Mouse (Mus musculus) limb, embryonic 13.5 days (tissue): ENCODE results near the gene Rnf227. TPM values are rescaled to one million over a fixed set of nuclear protein-coding genes. Genes with fewer than 3 reads are reported as not detected.

Experiments
- ATAC-seq: fragments of 200-750 bp; cut with Nextera tagmentation; 2 replicates; pipeline ENCODE4 v1.8.0; 2017; ENCODE audit warnings: low read depth, moderate number of reproducible peaks, moderate TSS enrichment; ENCODE audit not compliant: low FRiP score
- H3K27ac ChIP-seq: fragments of 300-500 bp; sonication (generic); 2 replicates; pipeline ENCODE4 v1.5.1; 2015; ENCODE audit warnings: inconsistent platforms, mild to moderate bottlenecking, moderate library complexity
- H3K27me3 ChIP-seq: fragments of 300-500 bp; sonication (generic); 2 replicates; pipeline ENCODE4 v1.6.1; 2015; ENCODE audit warnings: mild to moderate bottlenecking, inconsistent platforms
- H3K36me3 ChIP-seq: fragments of 300-500 bp; sonication (generic); 2 replicates; pipeline ENCODE4 v1.6.1; 2015; ENCODE audit warnings: inconsistent platforms, mild to moderate bottlenecking, moderate library complexity
- H3K4me1 ChIP-seq: fragments of 300-500 bp; sonication (generic); 2 replicates; pipeline ENCODE4 v1.6.1; 2015; ENCODE audit warnings: inconsistent platforms
- H3K4me2 ChIP-seq: fragments of 300-500 bp; sonication (generic); replicated peaks from 2 replicates; pipeline ENCODE4 v1.6.1; 2015; ENCODE audit warnings: inconsistent platforms, mild to moderate bottlenecking, moderate library complexity
- H3K4me3 ChIP-seq: fragments of 300-500 bp; sonication (generic); 2 replicates; pipeline ENCODE4 v1.5.1; 2015; ENCODE audit warnings: moderate library complexity, mild to moderate bottlenecking, inconsistent platforms
- H3K9ac ChIP-seq: fragments of 300-500 bp; sonication (generic); 2 replicates; pipeline ENCODE4 v1.6.1; 2015; ENCODE audit warnings: mild to moderate bottlenecking, inconsistent platforms
- H3K9me3 ChIP-seq: fragments of 300-500 bp; sonication (generic); 2 replicates; pipeline ENCODE4 v1.6.1; 2016; ENCODE audit warnings: inconsistent platforms
- WGBS: fragments of 180-500 bp; shearing (Covaris S2); methylation state at CpG from one replicate; pipeline ENCODE4 v1.1.7; 2015; 5-methylcytosine and 5-hydroxymethylcytosine counted together
- polyA plus RNA-seq: library from polyadenylated mRNA; unstranded; fragments of >200 nt; fragmentation: Nextera tagmentation; extraction: Ambion mirVana; gene quantifications from 2 replicates; pipeline ENCODE4 v1.2.1, GENCODE M21; 2015

Rnf227 gene
- polyA plus RNA-seq, 1 experiment from 2014 or later = 24.6 TPM

DNA sequence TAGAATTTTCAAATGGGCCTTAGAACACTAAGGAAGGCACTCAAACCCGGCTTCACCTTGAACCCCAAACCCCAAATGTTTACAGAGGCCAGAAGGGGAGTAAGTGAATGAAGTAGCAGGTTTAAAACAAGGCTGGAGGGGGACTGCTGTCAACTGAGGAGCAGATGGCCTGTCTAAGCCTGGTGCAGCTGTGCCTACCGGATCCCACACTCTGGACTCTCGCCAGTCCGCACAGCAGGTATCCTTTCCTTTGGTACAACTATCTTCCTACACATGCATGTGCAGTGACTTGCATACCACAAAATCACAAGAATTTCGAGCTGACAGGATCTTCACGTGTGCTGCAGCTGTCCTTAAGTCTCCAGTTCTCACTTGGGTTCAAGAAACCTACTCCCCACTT is 18.3 kb upstream of the Rnf227 start:
- peak overlapping the region; percentile 60; the same call in 1 of the 2 replicates for H3K4me3 ChIP-seq
- ATAC-seq = no peak
- peak overlapping the region; percentile 83 for H3K4me2 ChIP-seq
- H3K4me1 ChIP-seq = peaks cover 40% of the 10 kb centered on the region
- H3K27ac ChIP-seq = no peak overlapping the region
- peaks cover 37% of the 10 kb centered on the region for H3K36me3 ChIP-seq
- peak overlapping the region; percentile 84 for H3K9ac ChIP-seq
- H3K9me3 ChIP-seq = no peaks in the 10 kb centered on the region
- peaks cover 7% of the 10 kb centered on the region for H3K27me3 ChIP-seq
- 59% methylated on average over 6 of the region's 6 CpGs for WGBS

DNA sequence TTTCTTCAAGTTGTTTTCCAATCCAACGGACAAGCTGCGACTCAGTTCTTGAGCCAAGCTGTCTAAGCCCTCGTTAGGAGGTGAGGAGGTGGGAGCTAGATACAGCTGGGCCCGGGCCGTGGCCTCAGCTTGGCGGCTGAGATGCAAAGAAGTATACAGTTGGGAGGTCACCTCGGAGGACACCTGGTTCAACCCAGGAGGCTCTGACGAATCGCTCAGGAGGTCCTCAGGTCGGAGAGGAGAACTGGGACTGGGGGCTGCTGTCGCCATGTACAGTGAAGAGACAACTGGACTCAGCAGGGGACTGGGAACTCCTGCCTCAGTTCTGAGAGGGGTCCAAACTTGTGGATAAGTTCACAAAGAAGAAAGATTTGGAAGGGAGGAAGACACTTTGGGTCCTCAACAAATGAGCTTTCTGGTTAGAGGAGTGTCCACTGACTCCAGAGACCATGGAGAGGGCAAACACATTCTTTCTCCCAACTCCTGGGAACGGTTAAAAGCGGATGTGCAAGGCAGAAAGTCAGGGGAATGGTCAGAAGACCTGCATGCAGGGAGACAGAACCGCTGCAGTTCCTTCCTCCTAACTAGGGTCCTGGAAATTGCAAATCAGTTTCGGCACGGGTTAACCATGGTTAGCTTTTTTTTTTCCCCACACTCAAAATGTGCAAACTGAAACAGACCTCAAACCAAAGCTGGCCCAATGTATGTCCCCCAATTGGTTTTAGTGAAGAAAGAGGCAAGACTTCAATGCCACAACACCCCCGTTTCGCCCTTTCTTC is 17.4 kb upstream of the Rnf227 start:
- H3K9ac ChIP-seq = peak overlapping the region; percentile 84
- WGBS = 22% methylated on average over 18 of the region's 18 CpGs
- H3K27me3 ChIP-seq = peaks cover 16% of the 10 kb centered on the region
- peaks cover 44% of the 10 kb centered on the region for H3K4me1 ChIP-seq
- peak overlapping the region; percentile 87 for H3K27ac ChIP-seq
- H3K4me3 ChIP-seq = peak overlapping the region; percentile 60
- peak overlapping the region; percentile 83 for H3K4me2 ChIP-seq
- H3K9me3 ChIP-seq = no peaks in the 10 kb centered on the region
- ATAC-seq = no peak
- peaks cover 29% of the 10 kb centered on the region for H3K36me3 ChIP-seq

DNA sequence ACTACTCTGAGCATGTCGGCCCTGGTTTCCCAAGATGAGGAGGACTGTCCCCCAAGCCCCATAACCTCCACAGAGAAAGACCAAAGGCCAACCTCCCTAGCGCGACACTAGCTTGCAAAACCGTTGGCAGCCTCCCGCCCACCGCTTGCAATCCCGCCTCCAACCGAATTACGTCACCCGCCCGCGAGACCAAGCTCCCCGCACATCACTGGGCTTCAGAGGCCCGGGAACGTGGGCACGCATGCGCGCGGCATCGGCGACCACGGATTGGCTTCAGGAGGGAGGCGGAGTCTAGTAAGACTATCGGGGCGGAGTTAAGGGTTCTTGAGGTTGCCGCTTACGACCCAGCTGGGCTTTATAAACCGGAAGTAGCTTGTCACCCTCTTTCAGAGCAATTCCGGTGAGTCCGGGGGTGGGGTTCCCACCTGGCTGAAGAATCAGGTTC is 16.6 kb upstream of the Rnf227 start, which contains the start of the genes Cntrob and Trappc1:
TSS of gene Cntrob (minus strand) at position 109 of the 445 bp plus-strand sequence.
TSS of gene Trappc1 (plus strand) at position 314 of the 445 bp plus-strand sequence.
- Histone ChIP-seq H3K27ac (peak within 1 kb of the TSS; percentile 87), H3K4me1 (peaks cover 44% of the 10 kb centered on the region), H3K9me3 (no peaks in the 10 kb centered on the region), H3K36me3 (peaks cover 21% of the 10 kb centered on the region), H3K27me3 (peaks cover 24% of the 10 kb centered on the region), H3K4me3 (peak within 1 kb of the TSS; percentile 60), H3K9ac (peak within 1 kb of the TSS; percentile 84), H3K4me2 (peak within 1 kb of the TSS; percentile 83)
- under 1% methylated on average over 30 of the region's 30 CpGs for WGBS
- peak; percentile 93 for ATAC-seq

DNA sequence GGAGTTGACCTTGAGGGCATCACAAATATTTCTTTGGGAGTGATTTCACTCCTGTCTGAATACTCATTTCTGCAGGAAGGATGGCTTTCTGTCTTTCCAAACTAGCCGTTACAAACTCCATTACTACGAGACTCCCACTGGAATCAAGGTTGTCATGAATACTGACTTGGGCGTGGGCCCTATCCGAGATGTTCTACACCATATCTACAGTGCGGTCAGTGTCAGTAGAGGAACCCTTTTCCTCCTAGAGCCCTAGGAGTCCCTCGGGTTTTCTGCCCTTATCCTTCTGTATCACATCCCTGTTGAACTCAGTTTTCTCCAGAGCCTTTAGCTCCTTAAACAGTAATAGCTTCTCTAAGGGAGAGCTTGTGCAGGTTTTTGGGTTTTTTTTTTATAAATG is 15.5 kb upstream of the Rnf227 start:
- peak overlapping the region; percentile 69; the same call in 1 of the 2 replicates for H3K9ac ChIP-seq

DNA sequence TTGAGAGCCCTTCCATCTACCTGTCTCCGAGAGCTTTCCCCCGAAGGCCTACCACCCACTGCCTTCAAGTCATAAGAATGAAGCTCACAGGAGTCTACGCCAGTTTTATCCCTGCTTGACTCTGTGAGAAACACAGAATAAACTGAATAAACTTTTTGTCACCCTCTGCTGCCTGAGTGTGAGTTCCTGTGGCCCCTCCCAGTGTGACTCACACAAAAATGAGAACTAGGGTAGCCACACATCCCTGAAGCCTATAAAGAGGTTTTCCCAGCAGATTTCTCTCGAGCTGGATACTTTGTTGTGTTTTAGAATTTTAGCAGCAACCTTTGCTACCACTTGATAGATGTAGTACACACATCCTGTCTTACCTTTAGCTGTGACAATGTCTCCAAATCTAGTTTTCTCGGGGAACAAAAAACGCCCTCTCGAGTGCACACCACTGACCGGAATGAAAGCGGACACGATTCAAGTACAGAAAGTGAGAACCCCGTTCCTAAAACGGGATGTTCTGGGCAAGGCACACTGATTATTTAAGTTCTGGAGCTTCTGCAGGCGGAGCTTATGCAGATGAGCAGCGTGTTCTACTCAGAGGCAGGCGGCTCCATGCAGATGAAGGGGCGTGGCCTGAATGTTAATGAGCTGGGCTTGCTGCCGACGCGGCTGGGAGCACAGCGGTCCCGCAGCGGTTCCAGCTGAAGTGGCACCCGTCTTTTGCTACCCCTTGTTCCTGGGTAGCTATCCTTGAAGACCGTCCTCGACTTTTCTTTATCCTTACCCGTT is 14.4 kb upstream of the Rnf227 start, which contains the start of gene Kcnab3:
TSS of gene Kcnab3 (plus strand) at position 631 of the 780 bp plus-strand sequence.
- H3K27me3 ChIP-seq = peaks cover 33% of the 10 kb centered on the region
- peak within 1 kb of the TSS; percentile 83 for H3K4me2 ChIP-seq
- H3K4me3 ChIP-seq = peak within 1 kb of the TSS; percentile 58
- peak within 1 kb of the TSS; percentile 73 for H3K9ac ChIP-seq
- H3K4me1 ChIP-seq = peaks cover 44% of the 10 kb centered on the region
- WGBS = 11% methylated on average over 26 of the region's 26 CpGs
- H3K9me3 ChIP-seq = no peaks in the 10 kb centered on the region
- no peak within 1 kb of the TSS; the same call in 1 of the 2 replicates for H3K27ac ChIP-seq
- peak; percentile 62; the same call in 1 of the 2 replicates for ATAC-seq
- H3K36me3 ChIP-seq = peaks cover under 1% of the 10 kb centered on the region; the same call in 1 of the 2 replicates

More for the DNA sequence above, 15.5 kb upstream of the Rnf227 start:
- H3K36me3 ChIP-seq = peaks cover 10% of the 10 kb centered on the region
- no peaks in the 10 kb centered on the region for H3K9me3 ChIP-seq
- no peak overlapping the region for H3K27ac ChIP-seq
- WGBS = 82% methylated on average over 6 of the region's 6 CpGs
- H3K4me1 ChIP-seq = peaks cover 44% of the 10 kb centered on the region
- peak overlapping the region; percentile 83 for H3K4me2 ChIP-seq
- H3K27me3 ChIP-seq = peaks cover 32% of the 10 kb centered on the region
- no peak for ATAC-seq
- H3K4me3 ChIP-seq = peak overlapping the region; percentile 60

DNA sequence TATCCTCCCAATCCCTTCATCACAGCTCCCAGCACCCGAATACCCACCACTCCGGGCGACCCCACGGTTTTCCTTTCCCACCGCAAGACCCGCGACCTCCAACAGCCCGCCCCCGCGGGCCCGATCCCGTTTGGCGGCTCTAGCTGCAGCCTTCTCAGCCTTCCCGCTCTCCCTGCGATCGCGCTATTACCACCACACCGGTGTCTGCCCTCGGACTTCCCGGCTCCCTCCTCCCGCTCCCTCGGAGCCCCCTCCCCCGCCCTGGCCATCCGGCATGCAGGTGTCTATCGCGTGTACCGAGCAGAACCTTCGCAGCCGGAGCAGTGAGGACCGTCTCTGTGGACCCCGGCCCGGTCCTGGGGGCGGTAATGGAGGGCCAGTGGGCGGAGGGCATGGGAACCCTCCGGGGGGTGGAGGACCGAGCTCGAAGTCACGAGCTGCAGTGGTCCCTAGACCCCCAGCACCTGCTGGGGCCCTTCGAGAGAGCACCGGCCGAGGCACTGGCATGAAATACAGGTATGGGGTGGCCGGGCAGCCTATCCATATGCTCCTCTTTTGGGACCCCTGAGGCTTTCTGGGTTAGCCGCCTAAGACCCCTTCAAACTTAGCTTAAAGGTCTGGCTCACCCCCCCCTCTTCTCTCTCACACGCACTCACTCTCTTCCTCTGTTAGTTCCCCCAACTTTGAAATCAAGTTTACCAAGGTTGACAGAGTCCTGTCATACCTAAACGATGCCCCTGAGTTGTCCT is 13.7 kb upstream of the Rnf227 start:
- Histone ChIP-seq H3K4me2 (peak overlapping the region; percentile 83), H3K27ac (no peak overlapping the region), H3K4me1 (peaks cover 50% of the 10 kb centered on the region), H3K27me3 (peaks cover 33% of the 10 kb centered on the region), H3K36me3 (no peaks in the 10 kb centered on the region), H3K4me3 (peak overlapping the region; percentile 58), H3K9ac (peak overlapping the region; percentile 73), H3K9me3 (no peaks in the 10 kb centered on the region)
- 1% methylated on average over 45 of the region's 45 CpGs for WGBS
- ATAC-seq = no peak

DNA sequence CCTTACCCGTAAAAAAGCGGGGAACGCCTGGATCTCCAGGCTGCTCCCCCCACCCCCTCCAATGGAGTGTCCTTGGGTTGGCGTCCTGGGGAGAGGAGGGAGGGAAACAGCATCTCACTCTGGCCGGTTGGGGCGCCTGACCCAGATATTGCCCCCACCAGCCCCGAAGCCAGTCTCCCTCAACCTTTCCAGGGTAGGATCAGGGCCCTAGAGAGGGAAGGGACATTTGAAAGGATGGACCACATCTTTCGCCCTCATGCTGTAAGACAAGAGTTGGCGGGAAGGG is 13.2 kb upstream of the Rnf227 start:
- peak overlapping the region; percentile 58 for H3K4me3 ChIP-seq
- no peaks in the 10 kb centered on the region for H3K9me3 ChIP-seq
- H3K9ac ChIP-seq = 0 out of 2 replicates have a peak overlapping the region, but pooled peaks have one; percentile 73
- no peak for ATAC-seq
- peaks cover 33% of the 10 kb centered on the region for H3K27me3 ChIP-seq
- peak overlapping the region; percentile 83 for H3K4me2 ChIP-seq
- H3K4me1 ChIP-seq = peaks cover 48% of the 10 kb centered on the region
- H3K36me3 ChIP-seq = no peaks in the 10 kb centered on the region
- WGBS = 13% methylated on average over 9 of the region's 9 CpGs
- H3K27ac ChIP-seq = no peak overlapping the region

DNA sequence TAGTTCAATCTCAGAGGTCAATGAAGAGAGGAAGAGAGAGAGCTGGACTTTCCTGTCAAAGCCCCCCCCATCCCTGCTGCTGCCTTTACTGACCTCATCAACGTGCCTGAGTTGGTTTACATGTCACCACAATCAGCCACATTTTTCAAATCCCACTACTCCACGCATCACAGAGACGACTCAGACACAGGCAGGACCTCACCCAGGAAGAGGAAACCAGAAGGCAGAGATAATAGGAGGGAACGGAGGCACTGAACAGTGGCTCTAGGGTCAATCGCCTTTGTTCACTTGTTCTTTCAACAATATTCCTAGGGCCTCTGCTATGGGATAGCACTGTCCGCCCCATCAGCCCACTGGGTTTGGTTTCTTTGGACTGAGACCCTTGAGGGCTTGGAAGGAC is 12.6 kb upstream of the Rnf227 start:
- H3K9ac ChIP-seq = no peak overlapping the region
- H3K27me3 ChIP-seq = peaks cover 33% of the 10 kb centered on the region
- H3K9me3 ChIP-seq = no peaks in the 10 kb centered on the region
- 0 out of 2 replicates have a peak overlapping the region, but pooled peaks have one; percentile 0 for H3K4me3 ChIP-seq
- 55% methylated on average over 6 of the region's 6 CpGs for WGBS
- H3K4me1 ChIP-seq = peaks cover 47% of the 10 kb centered on the region
- 0 out of 2 replicates have a peak overlapping the region, but pooled peaks have one; percentile 83 for H3K4me2 ChIP-seq
- no peaks in the 10 kb centered on the region for H3K36me3 ChIP-seq
- no peak overlapping the region for H3K27ac ChIP-seq
- no peak for ATAC-seq

DNA sequence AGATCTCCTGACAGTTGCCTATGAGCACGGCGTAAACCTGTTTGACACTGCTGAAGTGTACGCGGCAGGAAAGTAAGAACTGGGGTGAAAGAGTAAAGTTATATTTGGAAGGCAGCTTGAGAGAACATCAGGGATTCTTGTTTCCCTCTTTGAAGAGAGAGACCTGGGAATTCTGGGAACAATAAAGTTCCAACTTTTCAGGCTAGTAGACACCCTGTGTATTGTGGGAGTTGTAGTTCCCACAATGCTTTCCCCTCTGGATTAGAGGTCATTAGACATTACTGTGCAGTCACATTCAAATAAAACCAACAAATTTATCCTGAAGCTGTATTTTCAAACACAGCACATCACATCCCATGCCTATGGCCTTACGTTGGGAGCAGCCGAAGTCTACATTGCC is 11.7 kb upstream of the Rnf227 start:
- Histone ChIP-seq H3K9ac (no peak overlapping the region), H3K4me1 (peaks cover 48% of the 10 kb centered on the region), H3K27ac (no peak overlapping the region), H3K4me2 (no peak overlapping the region), H3K4me3 (no peak overlapping the region), H3K27me3 (peaks cover 33% of the 10 kb centered on the region), H3K9me3 (no peaks in the 10 kb centered on the region), H3K36me3 (no peaks in the 10 kb centered on the region)
- ATAC-seq = no peak
- WGBS = 90% methylated on average over 6 of the region's 6 CpGs

DNA sequence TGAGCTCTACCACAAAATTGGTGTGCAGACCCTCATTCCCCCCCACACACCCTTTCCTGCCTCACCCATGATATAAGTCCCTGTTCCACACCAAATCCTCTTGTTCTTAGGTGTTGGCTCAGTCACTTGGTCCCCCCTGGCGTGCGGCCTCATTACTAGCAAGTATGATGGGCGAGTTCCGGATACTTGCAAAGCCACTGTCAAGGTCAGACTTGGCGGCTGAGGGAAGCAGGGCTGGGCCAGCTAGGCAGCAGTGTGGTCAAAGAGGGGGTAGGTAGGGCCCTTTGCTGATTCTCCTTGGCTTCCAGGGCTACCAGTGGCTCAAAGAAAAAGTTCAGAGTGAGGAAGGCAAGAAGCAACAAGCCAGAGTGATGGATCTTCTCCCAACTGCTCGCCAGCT is 9.1 kb upstream of the Rnf227 start:
- H3K9ac ChIP-seq = no peak overlapping the region
- H3K9me3 ChIP-seq = no peaks in the 10 kb centered on the region
- H3K27me3 ChIP-seq = peaks cover 33% of the 10 kb centered on the region
- peaks cover 31% of the 10 kb centered on the region for H3K4me1 ChIP-seq
- peak overlapping the region; percentile 54 for H3K4me3 ChIP-seq
- no peak overlapping the region; the same call in 1 of the 2 replicates for H3K27ac ChIP-seq
- no peak for ATAC-seq
- peak overlapping the region; percentile 67 for H3K4me2 ChIP-seq
- 84% methylated on average over 6 of the region's 6 CpGs for WGBS
- no peaks in the 10 kb centered on the region for H3K36me3 ChIP-seq

DNA sequence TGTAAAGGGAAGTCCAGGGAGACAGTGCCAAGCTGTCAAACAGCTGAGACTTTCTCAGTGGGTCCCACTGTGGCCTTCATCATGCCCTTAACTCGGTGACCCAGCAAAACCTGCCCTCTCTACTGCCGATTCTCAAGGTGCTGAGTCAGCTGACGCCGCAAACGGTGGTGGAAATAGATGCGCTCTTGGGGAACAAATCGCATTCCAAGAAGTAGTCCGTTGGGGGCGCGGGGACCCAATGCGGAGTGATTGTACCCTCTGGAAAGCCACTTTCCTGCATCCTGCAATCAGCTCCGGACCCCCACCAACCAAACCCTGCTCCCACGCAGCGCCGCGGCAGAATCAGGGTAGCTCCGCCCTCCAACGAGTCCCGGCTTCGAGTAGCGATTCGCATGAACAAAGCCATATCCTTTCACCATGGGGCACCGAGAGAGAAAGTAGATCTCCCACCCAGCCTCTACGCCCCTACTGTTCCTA is 8.3 kb upstream of the Rnf227 start:
- Histone ChIP-seq H3K27me3 (peaks cover 26% of the 10 kb centered on the region), H3K4me2 (peak overlapping the region; percentile 67), H3K27ac (peak overlapping the region; percentile 80), H3K4me3 (peak overlapping the region; percentile 54), H3K9ac (peak overlapping the region; percentile 77), H3K36me3 (no peaks in the 10 kb centered on the region), H3K4me1 (peaks cover 26% of the 10 kb centered on the region), H3K9me3 (no peaks in the 10 kb centered on the region)
- peak; percentile 85 for ATAC-seq
- under 1% methylated on average over 24 of the region's 24 CpGs for WGBS
